Mouse (Mus musculus): ENCODE measurements around the gene Pogz.

DNA sequence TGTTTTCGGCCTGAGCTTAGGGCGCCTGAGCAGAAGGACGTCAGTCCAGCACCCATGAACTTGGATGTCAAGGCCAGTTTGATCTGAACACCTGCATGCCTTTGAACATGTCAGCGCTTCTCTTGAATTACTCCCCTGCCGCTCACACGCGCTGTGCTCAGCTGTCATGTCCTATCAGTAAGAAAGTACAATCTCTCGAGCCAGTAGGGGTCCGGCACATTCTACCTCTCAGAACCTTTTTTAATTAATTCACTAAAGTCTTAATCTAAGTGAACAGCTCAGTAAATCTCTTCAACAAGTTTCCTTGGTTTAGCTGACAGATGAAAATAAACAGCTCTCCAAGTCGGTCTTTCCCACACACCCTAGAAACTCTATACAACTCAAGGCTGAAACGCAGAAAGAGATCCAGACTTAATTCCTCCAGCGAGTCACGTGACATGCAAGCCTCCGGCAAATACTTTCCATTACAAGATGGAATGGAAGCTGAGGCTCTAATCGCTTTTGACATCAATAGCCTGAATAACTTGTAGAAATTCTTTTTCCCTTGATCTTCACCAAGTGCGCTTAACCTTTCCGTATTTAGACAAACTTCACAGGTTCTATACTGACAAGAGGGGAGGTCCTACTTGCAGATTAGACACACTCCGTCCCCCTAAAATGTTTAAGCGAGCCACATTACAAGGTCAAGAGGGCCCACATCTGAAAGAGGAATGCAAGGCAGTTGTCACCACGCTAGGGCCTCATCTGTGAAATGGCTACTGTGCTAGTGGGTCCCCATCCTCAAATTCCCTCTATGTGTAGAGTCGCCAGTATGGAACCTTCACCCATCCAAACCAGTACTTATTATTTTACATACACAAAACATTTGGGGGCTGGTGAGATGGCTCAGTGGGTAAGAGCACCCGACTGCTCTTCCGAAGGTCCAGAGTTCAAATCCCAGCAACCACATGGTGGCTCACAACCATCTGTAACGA, 17.6 kb upstream of the Pogz start:
- TF ChIP-seq CEBPB (IDR thresholded peaks at IDR 0.05; ENCODE audit: low read depth) (no peak), MYOD1 (IDR thresholded peaks at IDR 0.05; ENCODE audit: control insufficient read depth, insufficient read length, low read depth) (no peak), CTCF (IDR thresholded peaks at IDR 0.05; ENCODE audit: control insufficient read depth, insufficient read depth, insufficient read length) (no peak), MYOG (IDR thresholded peaks at IDR 0.05; ENCODE audit: control insufficient read depth, extremely low read depth, insufficient read length) (no peak), USF1 (IDR thresholded peaks at IDR 0.05; ENCODE audit: low read depth) (no peak), MAX (IDR thresholded peaks at IDR 0.05) (no peak), FOSL1 (IDR thresholded peaks at IDR 0.05; ENCODE audit: insufficient read depth, low read length, poor library complexity, severe bottlenecking) (no peak)
